Mouse (Mus musculus) retina, adult 2 months (tissue): ENCODE measurements around the gene Mxra7.
A peak's percentile ranks its signal among the peaks of the same experiment; 100 is the strongest.
"Not testable (repeated sequence)": the region's sequence is repeated elsewhere in the genome, so short reads cannot be mapped to it uniquely, and the experiment has no call there.

Experiments
- DNase-seq: peaks from one replicate; pipeline ENCODE4 v3.0.0-alpha.2; 2012; ENCODE audit warnings: low read depth, low spot score

Gene Mxra7

DNA sequence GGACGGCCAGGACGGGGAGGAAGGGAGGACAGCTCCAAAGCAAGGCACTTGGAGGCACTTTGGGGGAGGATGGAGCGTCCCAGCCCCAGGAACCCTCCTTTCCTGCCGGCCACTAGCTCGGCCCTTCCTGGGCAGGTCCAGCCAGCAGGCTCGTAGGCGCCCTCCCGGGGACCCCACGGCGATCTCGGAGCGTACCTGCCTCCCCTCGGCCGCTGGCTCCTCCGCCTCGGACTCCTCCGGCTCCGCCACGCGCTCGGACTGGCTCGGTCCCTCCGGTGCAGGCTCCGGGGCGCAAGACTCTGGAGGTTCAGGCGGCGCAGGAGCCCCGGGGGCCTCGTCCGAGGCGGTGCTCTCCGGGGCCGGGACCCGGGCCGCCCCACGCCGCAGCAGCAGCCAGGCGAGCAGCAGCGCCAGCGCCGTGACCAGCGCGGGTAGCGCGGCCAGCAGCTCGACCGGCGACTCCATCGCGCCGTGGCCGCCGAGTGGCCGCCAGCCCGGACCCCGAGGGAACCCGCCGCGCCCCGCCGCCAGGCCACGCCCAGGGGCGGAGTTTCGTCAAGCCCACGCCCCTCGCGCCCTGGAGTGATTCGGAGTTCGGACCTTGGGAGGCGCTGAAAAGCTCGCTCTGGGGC is at the start of gene Mxra7:
Mxra7 (minus strand) TSS at position 513 of the 632 bp plus-strand sequence.
- DNase-seq, result no peak

DNA sequence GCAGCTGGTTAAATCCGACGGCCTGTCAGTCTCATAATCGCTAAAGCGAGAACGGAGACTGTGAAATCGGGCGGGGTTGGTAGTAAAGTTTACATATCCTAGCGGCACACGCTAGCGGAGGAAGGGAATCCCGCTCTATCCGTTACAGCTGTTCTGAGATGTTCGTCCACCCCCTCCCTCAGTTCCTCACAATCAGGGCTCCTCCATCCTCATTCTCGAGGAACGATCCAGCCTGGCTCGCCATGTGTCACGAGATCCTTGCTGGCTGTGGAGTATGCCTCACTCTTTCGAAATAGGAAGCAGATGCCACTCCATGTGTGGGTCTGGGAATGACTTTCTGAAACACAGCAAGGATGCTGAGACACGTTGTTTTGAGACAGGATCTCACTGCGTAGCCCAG is 46.1 kb upstream of the Mxra7 start:
- DNase-seq, result no peak

DNA sequence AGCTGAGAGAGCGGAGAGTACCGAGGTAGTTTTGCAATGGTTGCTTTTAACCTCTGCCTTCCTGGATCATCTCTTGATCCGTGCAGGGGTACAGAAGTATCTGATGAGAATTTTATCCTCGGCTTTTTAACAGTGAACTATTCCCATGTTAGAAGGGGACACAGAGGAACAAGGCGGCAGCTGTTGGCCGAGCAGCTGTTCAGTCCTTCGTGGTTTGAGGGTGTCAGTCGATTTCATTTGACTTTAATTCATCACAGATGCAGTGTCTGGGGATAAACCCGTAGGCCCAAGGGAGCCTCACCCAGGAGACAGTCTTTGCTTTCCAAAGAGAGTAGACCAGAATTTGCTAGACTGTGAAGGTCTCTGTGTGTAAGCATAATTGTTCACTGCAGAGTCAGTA is 43.7 kb upstream of the Mxra7 start:
- no peak for DNase-seq

DNA sequence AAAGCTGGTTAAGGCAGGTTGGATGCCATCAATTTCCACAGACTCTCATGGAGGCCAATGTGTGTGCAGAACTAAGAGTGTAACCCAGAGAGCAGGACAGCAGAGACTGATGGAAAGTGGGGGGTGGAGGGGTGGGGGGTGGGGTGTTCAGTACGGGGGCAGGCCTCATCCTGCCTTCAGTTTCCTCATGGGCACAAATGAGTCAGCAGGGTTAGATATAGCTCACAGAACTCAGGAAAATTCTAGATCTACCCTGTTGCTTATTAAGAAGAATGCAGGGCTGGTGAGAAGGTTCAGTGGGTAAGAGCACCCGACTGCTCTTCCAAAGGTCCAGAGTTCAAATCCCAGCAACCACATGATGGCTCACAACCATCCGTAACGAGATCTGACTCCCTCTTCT is 41.8 kb upstream of the Mxra7 start:
- DNase-seq, result no peak

DNA sequence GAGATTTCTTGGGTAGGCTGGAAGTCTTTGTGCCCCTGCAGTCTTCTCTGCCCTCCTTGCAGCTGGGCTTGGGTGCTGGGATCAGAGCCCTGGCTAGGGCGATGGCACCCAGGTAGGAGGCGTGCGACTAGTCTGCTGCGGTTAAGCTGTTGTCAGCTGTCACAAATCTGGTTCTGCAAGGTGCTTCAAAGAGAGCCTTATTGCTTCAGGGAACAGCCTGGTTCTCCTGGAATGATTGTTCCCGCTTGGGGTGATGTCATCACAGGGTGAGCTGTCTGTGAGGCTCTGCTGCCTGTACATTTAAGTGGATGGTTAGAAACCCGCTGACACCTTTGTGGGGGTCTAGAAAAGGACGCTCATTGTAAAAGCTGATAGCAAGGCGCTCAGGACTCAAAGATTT is 41.4 kb upstream of the Mxra7 start:
- no peak for DNase-seq

DNA sequence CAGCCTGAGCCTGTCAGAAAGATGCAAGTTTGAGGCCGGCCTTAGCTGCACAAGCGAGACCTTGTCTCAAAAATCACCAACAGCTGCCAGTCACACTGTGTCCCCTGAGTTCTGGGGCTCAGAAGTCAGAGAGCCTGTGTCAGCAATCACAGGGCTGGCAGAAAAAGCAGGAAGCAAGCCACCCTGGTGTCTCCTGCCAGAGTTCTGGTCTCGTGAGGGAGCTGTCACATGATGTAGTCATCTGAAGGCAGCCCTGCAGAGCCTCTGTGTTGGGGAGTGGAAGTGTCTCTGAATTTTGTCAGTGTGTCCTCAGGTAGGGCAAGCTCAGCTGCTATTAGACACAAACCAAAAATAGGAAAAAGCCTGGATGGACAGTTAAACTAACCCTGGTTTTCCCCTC is 40.3 kb upstream of the Mxra7 start:
- no peak for DNase-seq

DNA sequence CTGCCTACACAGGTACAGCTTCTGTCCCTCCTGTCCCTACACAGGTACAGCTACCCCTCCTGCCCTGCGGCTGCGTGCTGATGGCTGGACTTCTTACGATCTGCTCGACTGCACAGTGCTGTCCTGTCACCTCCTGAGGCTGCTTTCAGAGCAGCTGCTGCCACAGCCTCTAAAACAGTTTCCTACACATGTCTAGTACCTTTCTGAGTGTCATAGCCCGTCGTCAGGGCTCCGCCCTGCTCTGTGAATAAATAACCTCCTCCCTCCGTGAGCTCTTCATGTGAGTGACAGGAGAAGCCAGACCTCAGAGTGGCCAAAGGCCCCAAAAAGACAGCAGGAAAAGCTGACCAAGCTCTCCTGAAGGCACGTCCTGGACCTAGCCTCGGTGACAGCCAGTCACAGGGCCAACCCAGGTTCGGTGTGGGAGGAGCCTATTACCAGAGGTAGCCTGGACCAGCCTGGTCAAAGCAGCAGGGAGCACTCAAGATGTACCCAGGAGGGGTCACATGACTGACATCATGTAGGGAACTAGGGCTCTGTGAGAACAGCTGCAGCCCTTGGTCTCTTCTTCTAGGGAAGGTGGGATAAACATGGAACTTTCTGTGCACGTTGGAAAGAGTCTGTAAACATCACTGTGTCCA is 38.2 kb upstream of the Mxra7 start:
- no peak for DNase-seq

DNA sequence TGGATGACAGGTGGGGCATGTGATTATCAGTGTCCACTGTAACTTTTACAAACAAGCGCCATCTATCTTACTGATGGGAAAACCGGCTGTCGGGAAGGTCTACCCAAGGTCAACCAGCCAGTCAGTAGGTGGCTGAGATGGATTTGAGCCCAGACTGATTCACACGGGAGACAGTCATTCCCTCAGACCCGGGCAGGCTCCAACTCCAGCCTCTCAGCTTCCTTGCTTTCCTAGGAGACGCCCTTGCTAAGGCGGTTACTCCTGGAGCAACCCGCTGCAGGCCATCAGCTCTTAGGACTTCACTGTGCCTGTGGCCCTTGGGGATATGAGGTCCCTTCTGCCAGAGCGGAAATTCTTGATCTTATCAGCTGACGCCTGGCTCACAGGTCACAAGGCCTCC is 36.6 kb upstream of the Mxra7 start:
- DNase-seq, result no peak

DNA sequence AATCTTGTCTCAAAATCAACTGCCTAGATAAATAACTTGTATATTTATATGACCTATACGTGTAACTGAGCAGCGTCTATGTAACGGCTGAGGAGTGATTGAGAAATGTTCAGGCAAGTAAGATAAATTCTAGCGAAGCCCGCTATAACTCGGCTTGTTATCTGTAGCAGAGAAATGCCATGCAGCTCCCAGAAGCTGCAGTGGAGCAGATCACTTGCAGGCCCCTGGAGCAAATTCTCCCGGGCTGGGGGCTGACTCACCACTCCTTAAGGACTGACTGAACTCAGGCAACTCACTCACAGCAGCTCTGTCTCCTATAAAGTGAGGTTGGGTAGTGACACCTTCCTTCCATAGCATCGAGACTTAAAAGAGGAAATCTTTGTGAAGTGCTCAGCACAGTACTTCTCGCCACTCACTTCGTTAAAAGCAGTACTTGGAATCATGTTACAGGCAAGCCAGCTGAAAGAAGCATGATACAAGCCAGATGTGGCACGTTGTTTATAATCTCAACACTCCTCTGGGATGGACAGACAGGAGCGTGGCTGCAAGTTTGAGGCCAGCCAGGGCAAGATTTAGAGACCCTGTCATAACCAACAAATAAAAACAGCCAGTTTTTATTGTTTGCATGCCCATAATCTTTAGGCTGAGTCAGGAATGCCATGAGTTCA is 29.5 kb upstream of the Mxra7 start:
- DNase-seq, result no peak

DNA sequence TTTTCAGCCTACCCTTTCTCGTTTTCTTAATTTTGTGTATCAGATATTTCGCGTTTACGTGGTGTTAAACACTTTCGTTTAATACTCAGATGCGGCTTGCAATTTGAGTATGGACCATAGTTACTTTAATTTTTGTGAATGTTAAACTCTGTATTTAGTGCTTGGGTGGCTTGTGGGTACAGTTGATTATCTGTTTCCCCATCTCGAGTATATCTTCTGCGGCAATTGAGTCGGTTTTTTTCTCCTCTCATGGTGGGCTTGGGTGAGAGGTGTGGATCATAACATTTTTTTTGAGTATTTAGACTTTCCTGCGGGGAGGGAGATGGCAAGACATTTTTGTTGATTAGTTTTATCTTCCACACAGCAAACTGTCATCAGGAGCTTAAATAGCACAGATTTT is 26.4 kb upstream of the Mxra7 start:
- no peak for DNase-seq

DNA sequence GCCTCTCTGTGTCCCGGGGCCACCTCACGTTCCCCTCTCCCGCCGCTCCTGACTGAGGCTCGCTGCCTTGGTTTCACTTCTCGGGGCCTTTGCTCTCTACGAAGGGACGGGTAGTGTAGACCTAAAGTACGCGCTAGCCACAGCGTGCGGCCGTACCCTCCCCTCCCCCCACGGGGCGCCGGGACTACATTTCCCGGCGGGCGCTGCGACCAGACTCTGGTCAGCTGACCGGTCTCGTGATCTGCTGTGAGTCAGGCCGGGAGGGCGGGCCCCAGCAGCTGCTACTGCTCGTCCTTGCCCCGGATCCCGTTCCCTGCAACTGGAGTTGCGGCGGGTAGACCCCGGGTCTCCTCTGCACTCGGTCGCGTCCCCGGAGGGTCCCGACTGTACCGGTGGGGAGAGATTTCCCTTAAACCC is 25.7 kb upstream of the Mxra7 start:
- DNase-seq, result peak; percentile 86

DNA sequence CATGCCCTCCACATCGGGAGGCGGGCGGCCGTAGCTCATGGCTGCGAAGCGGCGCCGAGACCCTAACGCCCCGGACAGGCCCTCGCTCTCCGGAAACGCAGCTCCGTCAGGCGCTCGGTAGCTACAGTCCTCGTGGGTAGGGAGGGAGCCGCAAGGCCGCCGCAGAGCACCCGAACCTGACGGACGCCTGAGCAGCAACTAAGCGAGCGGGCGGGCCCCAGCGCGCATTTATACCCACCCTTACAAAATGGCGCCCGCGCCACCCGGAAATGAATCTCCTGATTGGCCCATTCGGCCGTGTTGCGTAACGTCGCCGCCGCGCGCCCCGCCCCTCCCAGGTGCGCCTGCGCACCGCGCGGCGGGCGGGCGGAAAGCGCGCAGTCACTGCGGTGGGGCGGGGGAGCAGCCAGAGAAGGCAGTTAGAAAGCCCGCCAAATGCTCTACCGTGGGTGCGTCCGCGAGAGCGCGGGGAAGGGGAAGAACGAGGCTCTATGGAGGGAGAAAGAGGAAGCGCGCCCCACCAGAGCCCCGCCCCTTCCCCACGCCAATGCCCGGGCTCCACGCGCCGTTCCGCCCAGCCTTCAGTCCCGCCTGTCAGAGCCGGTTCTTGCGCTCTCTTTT is 25.2 kb upstream of the Mxra7 start, which contains the start of gene Srsf2:
Srsf2 (minus strand) TSS at position 204 of the 621 bp plus-strand sequence.
- DNase-seq, result peak; percentile 93

DNA sequence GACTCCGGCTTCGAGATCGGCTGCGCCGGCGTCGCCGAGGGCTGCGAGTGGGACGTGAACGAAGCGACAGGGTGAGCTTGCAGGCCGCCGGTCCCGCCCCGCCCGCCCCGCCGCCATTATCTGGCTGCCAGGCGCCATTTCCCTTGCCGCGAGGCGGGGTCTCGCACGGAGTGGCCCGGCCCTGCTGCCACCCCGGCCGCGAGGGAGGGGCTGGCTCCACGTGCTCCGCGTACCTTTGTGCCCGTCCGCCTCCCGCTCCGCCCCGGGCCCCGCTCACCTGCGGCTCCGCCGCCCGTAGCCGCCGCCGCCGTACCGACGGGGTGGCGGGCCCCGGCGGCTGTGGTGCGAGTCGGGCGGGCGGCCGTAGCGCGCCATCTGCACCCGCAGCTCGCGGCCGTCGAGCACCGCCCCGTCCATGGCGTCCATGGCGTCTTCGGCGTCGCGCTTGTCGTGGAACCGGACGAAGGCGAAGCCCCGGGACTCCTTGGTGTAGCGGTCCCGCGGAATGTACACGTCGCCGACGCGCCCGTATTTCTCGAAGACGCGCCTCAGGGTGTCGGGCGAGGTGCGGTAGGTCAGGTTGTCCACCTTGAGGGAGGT is 24.5 kb upstream of the Mxra7 start, which contains the start of gene Mfsd11:
Mfsd11 (plus strand) TSS at position 150 of the 600 bp plus-strand sequence.
- DNase-seq, result no peak

DNA sequence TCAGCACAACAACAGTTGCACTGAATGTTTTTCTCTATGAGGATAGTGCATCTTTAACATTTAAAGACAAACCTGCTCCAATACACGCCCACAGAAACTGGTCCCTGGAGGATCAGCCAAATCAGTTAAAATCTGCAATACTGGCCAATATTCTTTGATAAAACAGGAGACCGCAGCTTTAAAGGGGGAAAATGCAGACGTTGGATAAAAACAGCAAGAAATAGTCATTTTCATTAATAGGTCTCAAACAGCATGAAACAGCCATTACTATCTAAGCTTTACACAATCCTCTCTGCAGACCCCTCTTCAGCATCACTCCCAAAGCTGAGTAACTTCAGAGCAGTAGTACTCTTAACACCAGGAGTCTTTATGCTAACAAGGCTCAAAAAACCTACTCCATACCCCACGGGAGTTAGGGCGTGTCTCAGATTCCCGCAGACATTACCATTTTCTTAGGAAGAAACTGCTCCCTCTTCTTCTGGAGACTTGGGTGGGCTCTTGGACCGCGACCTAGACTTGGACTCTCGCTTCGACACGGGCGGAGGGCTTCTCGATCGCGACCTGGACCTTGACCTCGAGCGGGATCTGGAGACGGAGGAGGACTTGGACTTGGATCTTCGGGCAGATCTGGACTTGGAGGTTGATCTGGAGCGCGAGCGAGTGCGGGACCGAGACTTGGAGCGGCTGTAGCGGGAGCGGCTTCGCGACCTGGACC is 23.9 kb upstream of the Mxra7 start:
- DNase-seq, result no peak

DNA sequence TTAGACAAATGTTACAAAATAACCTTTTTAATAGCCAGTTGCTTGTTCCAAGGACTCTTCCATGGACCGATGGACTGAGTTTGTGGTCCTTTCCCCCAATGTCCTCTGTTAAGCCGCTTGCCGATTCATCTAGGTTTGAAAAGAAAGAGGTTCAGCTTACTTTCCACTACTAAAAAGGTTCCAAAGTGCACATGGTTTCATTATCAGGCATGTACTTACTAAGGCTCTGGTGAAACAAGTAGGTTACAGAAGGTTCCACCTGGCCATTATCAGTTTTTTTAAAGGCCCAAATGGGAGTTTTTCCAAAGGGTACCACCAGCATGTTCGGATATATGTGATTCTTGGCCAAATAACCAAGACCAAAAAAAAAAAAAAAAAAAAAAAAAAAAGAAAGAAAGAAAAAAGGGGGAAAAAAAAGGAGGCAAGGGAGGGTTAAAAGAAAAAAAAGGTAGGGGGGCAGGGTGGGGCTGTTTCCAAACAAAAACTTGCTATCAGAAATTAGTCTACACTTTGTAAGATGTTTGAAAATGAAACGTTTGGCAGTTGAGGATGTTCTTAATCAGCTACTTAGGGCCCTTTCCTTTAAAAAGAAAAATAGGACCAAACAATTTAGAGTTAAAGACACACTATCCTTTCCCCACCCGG is 23.1 kb upstream of the Mxra7 start:
- DNase-seq, result no peak

DNA sequence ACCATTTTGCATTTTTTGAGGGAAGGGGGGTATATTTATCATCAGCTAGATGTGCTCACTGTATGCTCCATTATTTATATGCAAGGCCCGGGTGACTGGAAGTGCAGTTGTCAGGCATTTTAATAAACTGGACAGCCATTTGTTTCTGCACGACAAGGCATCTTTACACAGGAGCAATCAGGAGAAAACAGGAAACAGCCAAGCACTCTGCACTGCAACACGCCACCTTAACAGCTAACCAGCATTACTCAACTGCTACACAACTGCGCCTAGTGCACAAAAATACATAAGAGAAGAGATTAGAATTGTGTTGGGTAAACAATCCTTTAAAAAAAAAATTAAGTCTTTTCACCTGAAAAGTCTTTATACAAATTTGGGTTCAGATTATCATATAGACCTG is 22.2 kb upstream of the Mxra7 start:
- no peak for DNase-seq

DNA sequence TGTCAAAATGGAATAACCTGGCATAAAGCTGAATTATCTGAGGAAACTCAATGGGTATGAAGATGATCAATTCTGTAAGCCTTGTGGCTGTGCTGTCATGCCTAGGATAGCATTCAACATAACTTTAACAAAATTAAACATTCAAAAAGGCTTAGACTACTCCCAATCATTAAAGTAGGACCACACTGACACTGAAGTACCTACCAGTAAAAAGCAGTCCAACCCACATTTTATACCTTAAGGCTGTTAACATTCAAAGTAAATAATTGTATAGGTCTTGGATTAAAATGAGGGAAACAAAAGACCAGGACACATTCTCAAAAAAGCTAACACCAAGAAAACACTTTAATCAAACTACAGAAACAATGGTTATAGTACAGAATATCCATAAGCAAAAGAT is 21.7 kb upstream of the Mxra7 start:
- DNase-seq, result no peak

DNA sequence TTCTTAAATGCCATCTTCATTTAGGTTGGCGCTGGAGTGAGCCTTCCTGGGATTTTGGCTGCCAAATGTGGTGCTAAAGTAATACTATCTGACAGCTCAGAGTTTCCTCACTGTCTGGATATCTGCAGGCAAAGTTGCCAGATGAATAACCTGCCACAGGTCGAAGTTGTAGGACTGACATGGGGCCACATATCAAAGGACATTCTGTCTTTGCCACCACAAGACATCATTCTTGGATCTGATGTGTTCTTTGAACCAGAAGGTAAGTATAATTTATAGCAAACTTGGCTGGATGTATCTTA is 21.0 kb upstream of the Mxra7 start:
- not testable (repeated sequence) for DNase-seq

DNA sequence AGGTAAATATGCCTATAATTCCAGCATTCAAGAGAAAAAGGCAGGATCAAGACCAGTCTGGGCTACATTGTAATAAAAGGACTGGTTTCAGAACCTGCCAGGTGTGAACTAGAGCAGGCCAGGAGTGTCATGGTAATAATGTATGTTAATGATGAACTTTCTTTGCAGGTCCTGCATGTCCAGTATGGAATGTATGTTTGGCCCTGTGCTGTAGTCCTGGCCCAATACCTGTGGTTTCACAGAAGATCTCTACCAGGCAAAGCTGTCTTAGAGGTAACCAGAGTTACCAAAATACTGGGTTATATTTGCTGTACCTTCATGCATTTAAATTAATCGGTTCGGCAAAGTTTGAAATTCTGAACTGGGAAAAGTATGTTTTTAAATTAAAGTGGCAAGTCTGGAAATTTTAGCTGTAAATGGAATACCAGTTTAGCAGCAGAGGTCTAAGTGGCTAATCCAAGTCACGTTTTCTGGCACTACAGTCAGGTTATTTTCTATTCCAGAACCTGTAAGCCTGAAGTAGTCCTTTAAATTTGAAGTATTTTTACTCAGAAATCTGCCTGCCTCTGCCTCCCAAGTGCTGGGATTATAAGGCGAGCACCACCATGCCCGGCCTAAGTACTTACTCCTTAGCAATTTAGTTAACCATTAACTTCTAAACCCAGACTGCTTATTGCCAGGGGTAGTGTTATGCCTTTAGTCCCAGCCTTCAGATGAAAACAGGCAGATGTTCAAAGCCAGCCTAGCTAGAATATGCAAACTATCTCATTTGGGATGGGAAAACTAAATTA is 20.4 kb upstream of the Mxra7 start:
- DNase-seq, result no peak
